ENCODE assay signal across 25 mouse cellular contexts in the genomic region with DNA sequence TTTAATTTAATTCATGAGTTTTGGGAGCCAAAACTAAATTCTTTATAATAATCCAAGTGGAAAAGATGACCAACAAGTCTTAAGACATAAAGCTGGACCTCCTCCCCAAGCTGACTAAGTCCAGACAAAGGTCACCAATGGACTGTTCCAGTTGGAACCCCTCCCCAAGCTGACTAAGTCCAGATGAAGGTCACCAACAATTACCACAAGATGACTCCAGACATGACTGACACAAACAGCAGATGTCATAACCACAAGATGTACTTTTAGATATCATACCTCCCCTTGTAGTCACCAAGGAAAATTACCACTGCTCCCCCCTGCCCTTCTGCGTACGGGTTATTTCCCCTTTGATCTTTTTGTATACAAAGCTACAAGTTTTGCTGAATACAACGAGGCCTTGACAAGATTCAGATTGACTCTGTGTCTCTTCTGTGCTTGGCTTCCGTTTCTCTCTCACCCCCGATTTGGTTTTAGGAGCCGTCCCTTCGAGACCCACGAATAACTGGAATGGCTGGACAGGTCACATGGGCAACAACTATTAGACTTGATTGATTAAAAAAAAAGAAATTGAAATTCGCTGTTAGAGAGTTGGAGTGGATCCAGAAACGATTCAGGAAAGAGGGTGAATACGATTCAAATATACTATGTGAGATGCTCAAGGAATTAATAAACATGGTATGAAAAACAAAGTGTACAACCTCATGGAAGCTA. TPM values are rescaled to one million over a fixed set of nuclear protein-coding genes. Genes with fewer than 3 reads are reported as not detected.
"Had no signal": no experiment of that assay in that cellular context is flagged by ENCODE, and none has a peak within 500 bp of the region (broad histone marks: within the 10 kb centered on the region; RNA-seq: fewer than 3 reads in every experiment).

No protein-coding gene starts in this region.

RNA-seq across cellular contexts. Expression of a gene that starts 4.8 kb away (rescaled TPM):
- total RNA-seq: gastrocnemius, postnatal 10 days; gastrocnemius, postnatal 25 days; gastrocnemius, postnatal 4 days; granulocyte monocyte progenitor cell, adult 5-6 weeks; heart, adult 18-20 months; heart, adult 8-10 months; heart, postnatal 10 days; heart, postnatal 25 days; heart, postnatal 4 days had no signal
- polyA plus RNA-seq: heart, embryonic 10.5 days; heart, embryonic 12.5 days; heart, embryonic 14.5 days; heart, embryonic 16.5 days; hindbrain, embryonic 10.5 days; hindbrain, embryonic 12.5 days; intestine, embryonic 15.5 days; intestine, postnatal 0 days; kidney, embryonic 14.5 days; kidney, embryonic 16.5 days; limb, embryonic 10.5 days; limb, embryonic 12.5 days; liver, embryonic 11.5 days; liver, embryonic 13.5 days; liver, embryonic 15.5 days; liver, postnatal 0 days had no signal

RNA-seq across cellular contexts. Expression of a gene that starts 21.5 kb away (rescaled TPM):
- total RNA-seq: gastrocnemius, postnatal 10 days; gastrocnemius, postnatal 25 days; gastrocnemius, postnatal 4 days; granulocyte monocyte progenitor cell, adult 5-6 weeks; heart, adult 18-20 months; heart, adult 8-10 months; heart, postnatal 10 days; heart, postnatal 25 days; heart, postnatal 4 days had no signal
- polyA plus RNA-seq: heart, embryonic 10.5 days; heart, embryonic 12.5 days; heart, embryonic 14.5 days; heart, embryonic 16.5 days; hindbrain, embryonic 10.5 days; hindbrain, embryonic 12.5 days; intestine, embryonic 15.5 days; intestine, postnatal 0 days; kidney, embryonic 14.5 days; kidney, embryonic 16.5 days; limb, embryonic 10.5 days; limb, embryonic 12.5 days; liver, embryonic 11.5 days; liver, embryonic 13.5 days; liver, embryonic 15.5 days; liver, postnatal 0 days had no signal

RNA-seq across cellular contexts. Expression of a gene that starts 40.2 kb away (rescaled TPM):
- total RNA-seq: gastrocnemius, postnatal 10 days; gastrocnemius, postnatal 25 days; gastrocnemius, postnatal 4 days; granulocyte monocyte progenitor cell, adult 5-6 weeks; heart, adult 18-20 months; heart, adult 8-10 months; heart, postnatal 10 days; heart, postnatal 25 days; heart, postnatal 4 days had no signal
- polyA plus RNA-seq: heart, embryonic 10.5 days; heart, embryonic 12.5 days; heart, embryonic 14.5 days; hindbrain, embryonic 10.5 days; hindbrain, embryonic 12.5 days; intestine, embryonic 15.5 days; intestine, postnatal 0 days; kidney, embryonic 14.5 days; kidney, embryonic 16.5 days; limb, embryonic 10.5 days; limb, embryonic 12.5 days; liver, embryonic 11.5 days; liver, embryonic 15.5 days had no signal
